Mouse (Mus musculus): ENCODE results near the gene Hist1h3e. TPM values are rescaled to one million over a fixed set of nuclear protein-coding genes. Genes with fewer than 3 reads are reported as not detected.

The Hist1h3e gene
- polyA plus RNA-seq, 1 experiment: 1.7 TPM

- no peak overlapping the region for H3K4me2 ChIP-seq (ENCODE audit: low read depth)
- no peak overlapping the region for H3K4me3 ChIP-seq
- no peaks in the 10 kb centered on the region for H3K27me3 ChIP-seq (ENCODE audit: control insufficient read depth, insufficient read depth, insufficient read length)
- TF ChIP-seq MYOD1 (IDR thresholded peaks at IDR 0.05; ENCODE audit: control insufficient read depth in 1 of 3, insufficient read length in 2 of 3, low read depth in 2 of 3): no peak
- TF ChIP-seq MAX (IDR thresholded peaks at IDR 0.05; ENCODE audit: low read depth): no peak
- H3K79me2 ChIP-seq (ENCODE audit: control insufficient read depth, insufficient read depth): no peaks in the 10 kb centered on the region
- H3ac ChIP-seq (ENCODE audit: control insufficient read depth, insufficient read length): no peak overlapping the region
- no peaks in the 10 kb centered on the region for H3K36me3 ChIP-seq (ENCODE audit: control insufficient read depth, insufficient read depth)
These were observed 47.0 kb upstream of the Hist1h3e start for GRCm38 (mm10) chr13:23609209-23609608.

GRCm38 (mm10) chr13:23605052-23605451, 42.9 kb upstream of the Hist1h3e start:
- H3K4me3 ChIP-seq: no peak overlapping the region
- no peak overlapping the region for H3K4me2 ChIP-seq (ENCODE audit: low read depth)
- H3ac ChIP-seq (ENCODE audit: control insufficient read depth, insufficient read length): no peak overlapping the region
- TF ChIP-seq MYOD1 (IDR thresholded peaks at IDR 0.05; ENCODE audit: control insufficient read depth in 1 of 3, insufficient read length in 2 of 3, low read depth in 2 of 3) (no peak), CEBPB (IDR thresholded peaks at IDR 0.05; ENCODE audit: insufficient read depth, poor library complexity, severe bottlenecking) (no peak), SRF (IDR thresholded peaks at IDR 0.05; ENCODE audit: control insufficient read depth, insufficient read length, low read depth) (no peak)
- no peaks in the 10 kb centered on the region for H3K79me2 ChIP-seq (ENCODE audit: control insufficient read depth, insufficient read depth)
- H3K36me3 ChIP-seq (ENCODE audit: control insufficient read depth, insufficient read depth): no peaks in the 10 kb centered on the region
- H3K27me3 ChIP-seq (ENCODE audit: control insufficient read depth, insufficient read depth, insufficient read length): no peaks in the 10 kb centered on the region

- Histone ChIP-seq H3K27me3 (ENCODE audit: control insufficient read depth, insufficient read depth, insufficient read length) (no peaks in the 10 kb centered on the region), H3ac (ENCODE audit: control insufficient read depth, insufficient read length) (no peak overlapping the region), H3K36me3 (ENCODE audit: control insufficient read depth, insufficient read depth) (no peaks in the 10 kb centered on the region), H3K4me2 (ENCODE audit: low read depth) (no peak overlapping the region), H3K79me2 (ENCODE audit: control insufficient read depth, insufficient read depth) (no peaks in the 10 kb centered on the region), H3K4me3 (no peak overlapping the region)
- no peak for TF ChIP-seq POLR2AphosphoS2 (IDR thresholded peaks at IDR 0.05; ENCODE audit: insufficient read length, low read depth)
- no peak for TF ChIP-seq TCF12 (IDR thresholded peaks at IDR 0.05; ENCODE audit: insufficient read depth, poor library complexity, severe bottlenecking)
These were observed 42.3 kb upstream of the Hist1h3e start for GRCm38 (mm10) chr13:23604452-23604851.

GRCm38 (mm10) chr13:23603182-23603699, 41.1 kb upstream of the Hist1h3e start:
- no peaks in the 10 kb centered on the region for H3K79me2 ChIP-seq (ENCODE audit: control insufficient read depth, insufficient read depth)
- no peak for TF ChIP-seq E2F4 (IDR thresholded peaks at IDR 0.05; ENCODE audit: insufficient read depth)
- H3K36me3 ChIP-seq (ENCODE audit: control insufficient read depth, insufficient read depth): no peaks in the 10 kb centered on the region
- H3ac ChIP-seq (ENCODE audit: control insufficient read depth, insufficient read length): no peak overlapping the region
- H3K27me3 ChIP-seq (ENCODE audit: control insufficient read depth, insufficient read depth, insufficient read length): no peaks in the 10 kb centered on the region
- no peak overlapping the region for H3K4me2 ChIP-seq (ENCODE audit: low read depth)
- H3K4me3 ChIP-seq: no peak overlapping the region

GRCm38 (mm10) chr13:23597957-23598356, 35.8 kb upstream of the Hist1h3e start:
- Histone ChIP-seq H3K36me3 (ENCODE audit: control insufficient read depth, insufficient read depth) (no peaks in the 10 kb centered on the region), H3K27me3 (ENCODE audit: control insufficient read depth, insufficient read depth, insufficient read length) (no peaks in the 10 kb centered on the region), H3K4me3 (no peak overlapping the region), H3ac (ENCODE audit: control insufficient read depth, insufficient read length) (no peak overlapping the region), H3K4me2 (ENCODE audit: low read depth) (no peak overlapping the region), H3K79me2 (ENCODE audit: control insufficient read depth, insufficient read depth) (no peaks in the 10 kb centered on the region)
- TF ChIP-seq USF1 (IDR thresholded peaks at IDR 0.05; ENCODE audit: low read depth): no peak
- no peak for TF ChIP-seq MAX (IDR thresholded peaks at IDR 0.05; ENCODE audit: low read depth)

- Histone ChIP-seq H3K4me2 (ENCODE audit: low read depth) (no peak overlapping the region), H3ac (ENCODE audit: control insufficient read depth, insufficient read length) (no peak overlapping the region), H3K79me2 (ENCODE audit: control insufficient read depth, insufficient read depth) (no peaks in the 10 kb centered on the region), H3K27me3 (ENCODE audit: control insufficient read depth, insufficient read depth, insufficient read length) (no peaks in the 10 kb centered on the region), H3K36me3 (ENCODE audit: control insufficient read depth, insufficient read depth) (no peaks in the 10 kb centered on the region), H3K4me3 (no peak overlapping the region)
- TF ChIP-seq TCF12 (IDR thresholded peaks at IDR 0.05; ENCODE audit: insufficient read depth, poor library complexity, severe bottlenecking) (no peak), POLR2AphosphoS2 (IDR thresholded peaks at IDR 0.05; ENCODE audit: insufficient read length, low read depth) (no peak), SRF (IDR thresholded peaks at IDR 0.05; ENCODE audit: control insufficient read depth, insufficient read length, low read depth) (no peak), REST (IDR thresholded peaks at IDR 0.05; ENCODE audit: insufficient read depth, insufficient read length) (no peak), E2F4 (IDR thresholded peaks at IDR 0.05; ENCODE audit: insufficient read depth) (no peak), USF1 (IDR thresholded peaks at IDR 0.05; ENCODE audit: low read depth) (no peak), CEBPB (IDR thresholded peaks at IDR 0.05; ENCODE audit: insufficient read depth, poor library complexity, severe bottlenecking) (no peak), MAX (IDR thresholded peaks at IDR 0.05; ENCODE audit: low read depth) (no peak), MYOG (IDR thresholded peaks at IDR 0.05; ENCODE audit: control insufficient read depth in 1 of 3, insufficient read depth in 1 of 3, insufficient read length in 2 of 3, low read depth in 2 of 3) (no peak), MYOD1 (IDR thresholded peaks at IDR 0.05; ENCODE audit: control insufficient read depth in 1 of 3, insufficient read length in 2 of 3, low read depth in 2 of 3) (no peak), TCF3 (IDR thresholded peaks at IDR 0.05; ENCODE audit: insufficient read length, low read depth) (no peak)
These were observed 33.6 kb upstream of the Hist1h3e start for GRCm38 (mm10) chr13:23595622-23596372.
